ENCODE assay signal across 8 mouse cellular contexts in the genomic region with DNA sequence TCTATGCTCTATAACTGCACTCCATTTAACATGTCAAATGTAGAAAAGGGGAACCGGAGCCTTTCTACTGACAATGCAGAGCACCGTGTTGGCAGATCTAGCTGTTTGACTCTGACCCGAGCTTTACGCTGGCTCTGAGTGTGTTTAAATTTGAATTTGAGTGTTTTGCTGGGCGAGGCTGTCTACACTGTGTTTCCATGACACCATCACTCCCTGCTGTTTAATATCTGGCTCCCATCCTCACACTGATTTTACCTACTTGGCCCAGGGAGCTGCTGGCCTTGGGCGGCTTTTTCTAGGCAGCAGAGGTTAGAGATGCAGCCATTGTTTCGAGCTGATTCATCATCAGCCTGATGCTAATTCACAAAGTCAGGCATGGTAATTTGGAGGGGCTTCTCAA.
DNase-seq lines count a peak whose midpoint lies in the region; ATAC-seq and TF ChIP-seq lines count a peak whose summit lies in the region.

No protein-coding gene starts in this region.

- ATAC-seq in heart, embryonic 11.5 days (replicated peaks; ENCODE audit: insufficient number of reproducible peaks, low FRiP score, low TSS enrichment): no peak
- ATAC-seq in forebrain, embryonic 15.5 days (replicated peaks): peak; percentile 44; the same call in 1 of the 2 replicates
- ATAC-seq in midbrain, embryonic 14.5 days (ENCODE audit: low FRiP score, low TSS enrichment): peak; percentile 65
- no peak for ATAC-seq in liver, postnatal 0 days

- TF ChIP-seq POLR2A in brain, embryonic 14.5 days (IDR thresholded peaks at IDR 0.05; ENCODE audit: borderline replicate concordance, extremely low read depth, insufficient read depth, insufficient read length, poor library complexity, severe bottlenecking): no peak

- 59% methylated on average over 7 of the region's 7 CpGs for WGBS in heart, embryonic 11.5 days (ENCODE audit: insufficient replicate concordance)
- WGBS in forebrain, embryonic 15.5 days: 33% methylated on average over 7 of the region's 7 CpGs
- WGBS in midbrain, embryonic 14.5 days: 19% methylated on average over 7 of the region's 7 CpGs
- WGBS in liver, postnatal 0 days (ENCODE audit: insufficient replicate concordance): 45% methylated on average over 7 of the region's 7 CpGs

- TF ChIP-seq CTCF in brain, embryonic 14.5 days (IDR thresholded peaks at IDR 0.05; ENCODE audit: borderline replicate concordance, extremely low read depth, insufficient read depth, insufficient read length): no peak
- TF ChIP-seq CTCF in liver, postnatal 0 days (IDR thresholded peaks at IDR 0.05; ENCODE audit: low read depth): no peak

- peak; percentile 29 to 54 for DNase-seq in heart, adult 18-20 months
- peak; percentile 81 for DNase-seq in brain, embryonic 14.5 days (ENCODE audit: low read depth)
- peak; percentile 70 for DNase-seq in midbrain, embryonic 14.5 days
- no peak for DNase-seq in liver, postnatal 0 days
- no peak for DNase-seq in right cerebral cortex, adult 18-20 months
- no peak for DNase-seq in kidney, postnatal 4 days

- H3K36me3 ChIP-seq in heart, embryonic 11.5 days (ENCODE audit: control insufficient read depth, insufficient read depth, low read length): no peaks in the 10 kb centered on the region
- no peaks in the 10 kb centered on the region for H3K36me3 ChIP-seq in forebrain, embryonic 15.5 days
- no peaks in the 10 kb centered on the region for H3K36me3 ChIP-seq in midbrain, embryonic 14.5 days (ENCODE audit: control insufficient read depth, insufficient read depth, low read length)
- H3K36me3 ChIP-seq in liver, postnatal 0 days (replicated peaks; ENCODE audit: insufficient read depth, low read length): no peaks in the 10 kb centered on the region

- H3K9me3 ChIP-seq in heart, embryonic 11.5 days (replicated peaks; ENCODE audit: control insufficient read depth, low read length): no peaks in the 10 kb centered on the region
- no peaks in the 10 kb centered on the region for H3K9me3 ChIP-seq in forebrain, embryonic 15.5 days
- H3K9me3 ChIP-seq in midbrain, embryonic 14.5 days (ENCODE audit: control insufficient read depth, low read length): no peaks in the 10 kb centered on the region
- no peaks in the 10 kb centered on the region for H3K9me3 ChIP-seq in liver, postnatal 0 days (ENCODE audit: low read length)

- no peak overlapping the region for H3K9ac ChIP-seq in heart, embryonic 11.5 days (ENCODE audit: low read depth, low read length)
- 0 out of 2 replicates have a peak overlapping the region, but pooled peaks have one; percentile 7 for H3K9ac ChIP-seq in forebrain, embryonic 15.5 days (replicated peaks)
- H3K9ac ChIP-seq in midbrain, embryonic 14.5 days (replicated peaks; ENCODE audit: low read length): no peak overlapping the region
- no peak overlapping the region for H3K9ac ChIP-seq in liver, postnatal 0 days (replicated peaks)

- H3K4me2 ChIP-seq in heart, embryonic 11.5 days: no peak overlapping the region
- H3K4me2 ChIP-seq in forebrain, embryonic 15.5 days (replicated peaks): no peak overlapping the region
- peak overlapping the region; percentile 2; the same call in 1 of the 2 replicates for H3K4me2 ChIP-seq in midbrain, embryonic 14.5 days (ENCODE audit: low read length)
- H3K4me2 ChIP-seq in liver, postnatal 0 days (ENCODE audit: low read depth, low read length): no peak overlapping the region

- no peaks in the 10 kb centered on the region for H3K27me3 ChIP-seq in heart, embryonic 11.5 days (ENCODE audit: control insufficient read depth, insufficient read depth, low read length)
- H3K27me3 ChIP-seq in forebrain, embryonic 15.5 days: no peaks in the 10 kb centered on the region
- H3K27me3 ChIP-seq in midbrain, embryonic 14.5 days (ENCODE audit: control insufficient read depth, insufficient read depth, low read length): no peaks in the 10 kb centered on the region; the same call in 1 of the 2 replicates
- no peaks in the 10 kb centered on the region for H3K27me3 ChIP-seq in liver, postnatal 0 days (ENCODE audit: insufficient read depth, low read length)

- TF ChIP-seq EP300 in liver, postnatal 0 days (IDR thresholded peaks at IDR 0.05; ENCODE audit: low read depth): no peak

- peaks cover 20% of the 10 kb centered on the region for H3K4me1 ChIP-seq in heart, embryonic 11.5 days (ENCODE audit: control insufficient read depth, insufficient read depth, low read length)
- H3K4me1 ChIP-seq in forebrain, embryonic 15.5 days: peaks cover 26% of the 10 kb centered on the region
- H3K4me1 ChIP-seq in midbrain, embryonic 14.5 days (ENCODE audit: control insufficient read depth, insufficient read depth, low read length): peaks cover 22% of the 10 kb centered on the region
- peaks cover 3% of the 10 kb centered on the region; the same call in 1 of the 2 replicates for H3K4me1 ChIP-seq in liver, postnatal 0 days (ENCODE audit: insufficient read depth)

- no peak overlapping the region for H3K27ac ChIP-seq in heart, embryonic 11.5 days (ENCODE audit: low read depth, low read length)
- peak overlapping the region; percentile 35 for H3K27ac ChIP-seq in forebrain, embryonic 15.5 days (replicated peaks)
- H3K27ac ChIP-seq in midbrain, embryonic 14.5 days (replicated peaks; ENCODE audit: low read depth, low read length): peak overlapping the region; percentile 65
- H3K27ac ChIP-seq in liver, postnatal 0 days (ENCODE audit: low read depth): no peak overlapping the region

- H3K4me3 ChIP-seq in heart, embryonic 11.5 days (ENCODE audit: low read depth, low read length): no peak overlapping the region
- no peak overlapping the region for H3K4me3 ChIP-seq in forebrain, embryonic 15.5 days
- H3K4me3 ChIP-seq in midbrain, embryonic 14.5 days (replicated peaks; ENCODE audit: low read depth, low read length): no peak overlapping the region
- H3K4me3 ChIP-seq in liver, postnatal 0 days (ENCODE audit: low read depth, low read length): no peak overlapping the region

Comparison
In these comparisons a context has a peak if more than half of its experiments do, and no peak if none do; other contexts are left out.
1. DNase-seq: peak in heart, adult 18-20 months (2 of 2), brain, embryonic 14.5 days (single experiment) and midbrain, embryonic 14.5 days (single experiment); none in liver, postnatal 0 days (single experiment), right cerebral cortex, adult 18-20 months (single experiment) and kidney, postnatal 4 days (0 of 2).
2. ATAC-seq: peak in forebrain, embryonic 15.5 days (single experiment) and midbrain, embryonic 14.5 days (single experiment); none in heart, embryonic 11.5 days (single experiment) and liver, postnatal 0 days (single experiment).
3. H3K27ac ChIP-seq: peak in forebrain, embryonic 15.5 days (single experiment) and midbrain, embryonic 14.5 days (single experiment); none in heart, embryonic 11.5 days (single experiment) and liver, postnatal 0 days (single experiment).